Mouse (Mus musculus) WW6 (cell line): ENCODE data around the gene Tnfaip3.

Source experiments
- DNase-seq: peaks from one replicate; pipeline ENCODE4 v3.0.0-alpha.2; 2013; ENCODE audit warnings: low read depth, low spot score

The Tnfaip3 gene

GRCm38 (mm10) chr10:19015257-19015862, at the start of gene Tnfaip3:
Gene Tnfaip3 (minus strand): TSS chr10:19015657.
- peak; percentile 74 for DNase-seq

GRCm38 (mm10) chr10:19064651-19065601, 49.5 kb upstream of the Tnfaip3 start:
- no peak for DNase-seq

GRCm38 (mm10) chr10:19063670-19064069, 48.2 kb upstream of the Tnfaip3 start:
- no peak for DNase-seq

- DNase-seq, result no peak
Observed at GRCm38 (mm10) chr10:19063208-19063607, 47.8 kb upstream of the Tnfaip3 start.

- DNase-seq, result no peak
Observed at GRCm38 (mm10) chr10:19062098-19062905, 46.8 kb upstream of the Tnfaip3 start.

GRCm38 (mm10) chr10:19061201-19061600, 45.7 kb upstream of the Tnfaip3 start:
- DNase-seq, result no peak

- no peak for DNase-seq
Observed at GRCm38 (mm10) chr10:19053524-19053923, 38.1 kb upstream of the Tnfaip3 start.

GRCm38 (mm10) chr10:19045986-19046385, 30.5 kb upstream of the Tnfaip3 start:
- no peak for DNase-seq

GRCm38 (mm10) chr10:19044765-19045516, 29.5 kb upstream of the Tnfaip3 start:
- DNase-seq, result no peak

- DNase-seq, result no peak
Observed at GRCm38 (mm10) chr10:19043529-19044262, 28.2 kb upstream of the Tnfaip3 start.

- no peak for DNase-seq
Observed at GRCm38 (mm10) chr10:19040147-19040546, 24.7 kb upstream of the Tnfaip3 start.

GRCm38 (mm10) chr10:19034764-19035163, 19.3 kb upstream of the Tnfaip3 start:
- no peak for DNase-seq

- DNase-seq, result no peak
Observed at GRCm38 (mm10) chr10:19033696-19034095, 18.2 kb upstream of the Tnfaip3 start.

- no peak for DNase-seq
Observed at GRCm38 (mm10) chr10:19031875-19032274, 16.4 kb upstream of the Tnfaip3 start.

- DNase-seq, result no peak
Observed at GRCm38 (mm10) chr10:19030628-19031027, 15.2 kb upstream of the Tnfaip3 start.

GRCm38 (mm10) chr10:19026710-19027109, 11.3 kb upstream of the Tnfaip3 start:
- DNase-seq, result no peak

GRCm38 (mm10) chr10:19024353-19024752, 8.9 kb upstream of the Tnfaip3 start:
- no peak for DNase-seq

- no peak for DNase-seq
Observed at GRCm38 (mm10) chr10:19023622-19024326, 8.3 kb upstream of the Tnfaip3 start.

GRCm38 (mm10) chr10:19022272-19022671, 6.8 kb upstream of the Tnfaip3 start:
- DNase-seq, result no peak
